Mouse (Mus musculus) ES-Bruce4 (cell line): ENCODE data around the gene Zcchc17.

ENCODE experiments used
- CTCF ChIP-seq: IDR thresholded peaks from one replicate; pipeline ENCODE4 v1.8.1; 2011; ENCODE audit warnings: low read depth, low read length
- EP300 ChIP-seq: IDR thresholded peaks from 2 replicates; pipeline ENCODE4 v1.6.1; 2011; ENCODE audit warnings: low read depth, low read length; ENCODE audit not compliant: insufficient read depth
- POLR2A ChIP-seq: IDR thresholded peaks from one replicate; pipeline ENCODE4 v1.8.1; 2011; ENCODE audit warnings: low read length; ENCODE audit not compliant: insufficient read depth

DNA sequence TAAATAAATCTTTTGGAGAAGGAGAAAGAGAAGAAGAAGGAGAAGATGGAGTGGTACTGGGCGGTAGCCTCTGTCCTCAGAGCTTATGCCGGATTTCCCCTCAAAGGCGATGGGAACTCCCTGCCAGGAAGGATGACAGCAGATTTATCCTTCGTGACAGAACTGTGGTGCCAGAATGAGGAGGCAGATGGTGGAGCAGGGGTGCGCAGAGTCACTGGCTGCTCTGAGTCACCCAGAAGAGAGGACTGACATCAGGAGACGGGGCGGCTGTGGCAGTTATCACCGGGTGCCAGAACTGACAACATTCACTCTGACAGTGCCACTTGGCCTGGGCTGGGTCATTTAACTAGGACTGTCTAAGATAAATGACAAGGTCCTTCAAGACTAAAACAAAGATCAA is 89.7 kb downstream of the Zcchc17 start:
- TF ChIP-seq CTCF (no peak), POLR2A (no peak), EP300 (no peak)
